Mouse (Mus musculus) naive thymus-derived CD4-positive, alpha-beta T cell, adult 2 months (primary cell): ENCODE data around the gene Slc7a15.

Experiments used
- DNase-seq: peaks from one replicate; pipeline ENCODE4 v3.0.0-alpha.2; 2011; ENCODE audit warnings: low read depth

The Slc7a15 gene

DNA sequence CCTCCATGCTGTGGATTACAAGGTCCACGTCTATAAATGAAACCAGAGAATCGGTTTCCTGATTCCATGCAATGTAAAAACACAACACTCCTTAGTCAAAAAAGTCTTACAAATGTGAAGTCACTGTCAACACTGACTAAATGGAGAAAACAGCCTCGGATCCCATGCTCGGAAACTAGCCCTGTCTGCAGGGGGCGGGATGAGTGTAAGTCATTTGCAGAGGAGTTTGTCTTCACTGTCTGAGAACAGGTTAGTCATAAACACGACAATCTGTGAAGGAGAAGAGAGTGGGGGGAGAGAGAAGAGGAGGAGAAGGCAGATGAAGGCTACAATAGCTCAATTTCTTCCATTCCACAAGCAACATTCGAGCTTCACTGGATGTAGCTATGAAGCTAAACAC is 113.6 kb downstream of the Slc7a15 start:
- no peak for DNase-seq

DNA sequence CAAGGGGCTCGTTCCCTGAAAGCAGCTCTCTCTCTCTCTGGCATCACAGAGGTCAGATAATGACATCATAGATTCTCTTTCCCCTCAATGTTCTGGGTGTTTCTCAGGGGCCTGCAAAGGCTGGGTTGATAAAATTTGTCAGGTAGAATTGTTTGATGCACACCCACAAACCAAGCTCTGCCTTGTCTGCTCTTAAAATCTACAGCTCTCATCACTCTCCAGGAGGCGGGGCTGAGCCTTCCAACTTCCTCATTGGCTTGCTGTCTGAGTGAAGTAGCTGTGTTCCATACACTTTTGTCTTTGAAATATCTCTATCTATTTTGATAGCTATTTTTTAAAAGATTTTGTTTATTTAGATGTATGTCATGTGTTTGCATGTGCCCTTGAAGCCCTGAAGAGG is 116.7 kb downstream of the Slc7a15 start:
- DNase-seq = no peak
